Mouse (Mus musculus): Measurements from ENCODE around the gene Tmsb10.
A peak's percentile ranks its signal among the peaks of the same experiment; 100 is the strongest.

Tmsb10 gene

DNA sequence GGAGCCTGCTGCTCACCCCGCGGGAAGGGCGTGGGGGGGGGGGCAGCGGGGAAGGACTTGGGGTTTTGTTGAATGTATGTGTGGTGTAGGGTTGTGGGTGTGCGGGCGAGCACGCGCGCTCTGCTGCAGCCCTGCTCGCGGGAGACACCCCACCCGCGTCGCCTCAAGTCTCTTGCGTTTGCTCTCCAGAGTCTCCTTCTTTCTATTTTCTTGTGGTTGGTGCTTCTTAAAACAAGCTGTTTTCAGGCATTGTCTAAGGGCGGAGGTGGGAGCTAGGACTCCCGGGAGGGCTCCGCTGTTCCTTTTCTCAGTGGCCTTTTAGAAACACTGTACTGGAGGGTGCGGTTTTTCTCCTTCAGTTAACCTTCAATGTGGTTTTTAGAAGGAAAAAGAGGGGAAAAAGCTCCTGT lies at the start of gene Tmsb10:
TSS of gene Tmsb10 (minus strand) at position 87 of the 410 bp plus-strand sequence.
- DNase-seq, result no peak

DNA sequence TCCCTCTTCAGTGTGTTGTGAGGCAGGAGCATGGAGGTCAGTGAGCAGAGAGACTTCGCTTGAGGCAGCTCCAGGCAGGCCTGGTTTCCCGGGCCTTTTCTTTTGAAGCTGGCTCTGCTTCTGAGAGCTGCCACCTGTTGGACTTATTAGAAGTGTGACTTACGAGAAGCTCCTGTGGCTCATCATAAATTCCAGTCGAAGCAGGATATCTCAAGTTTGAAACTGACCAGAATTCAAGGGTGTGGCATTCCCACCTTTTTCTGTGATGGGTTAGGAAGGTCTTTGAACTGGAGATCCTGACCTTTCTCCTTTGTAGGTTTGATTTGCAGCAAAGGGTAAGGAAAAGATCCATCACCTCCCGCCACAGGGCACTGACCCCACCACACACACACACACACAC lies 45.1 kb upstream of the Tmsb10 start:
- no peak for DNase-seq

DNA sequence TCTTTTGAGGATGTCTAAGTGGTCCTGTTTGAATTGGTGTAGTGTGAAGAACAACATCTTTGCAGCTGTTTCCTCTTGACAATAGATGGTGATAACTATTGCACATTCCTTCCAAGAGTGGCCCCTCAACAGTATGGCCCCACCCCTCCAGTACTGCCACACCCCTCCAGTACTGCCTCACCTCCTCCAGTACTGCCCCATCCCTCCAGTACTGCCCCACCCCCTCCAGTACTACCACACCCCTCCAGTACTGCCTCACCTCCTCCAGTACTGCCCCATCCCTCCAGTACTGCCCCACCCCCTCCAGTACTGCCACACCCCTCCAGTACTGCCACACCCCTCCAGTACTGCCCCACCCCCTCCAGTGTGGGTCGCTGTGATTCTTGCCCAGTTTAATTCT lies 43.8 kb upstream of the Tmsb10 start:
- DNase-seq, result no peak

DNA sequence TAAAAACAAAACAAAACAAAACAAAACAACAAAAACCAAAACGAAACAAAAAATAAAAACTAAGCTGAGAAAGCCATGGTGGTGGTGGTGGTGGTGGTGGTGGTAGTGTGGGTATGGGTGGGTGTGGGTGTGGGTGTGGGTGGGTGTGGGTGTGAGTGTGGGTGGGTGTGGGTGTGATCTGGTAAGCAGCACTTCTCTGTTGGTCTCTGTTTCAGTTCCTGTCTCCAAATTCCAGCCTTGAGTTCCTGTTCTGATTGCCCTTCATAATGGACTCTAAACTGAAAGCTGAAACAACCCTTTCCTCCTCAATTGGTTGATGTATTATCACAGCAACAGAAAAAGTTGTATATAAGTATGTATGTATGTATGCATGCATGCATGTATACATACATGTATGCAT lies 40.3 kb upstream of the Tmsb10 start:
- DNase-seq, result no peak

DNA sequence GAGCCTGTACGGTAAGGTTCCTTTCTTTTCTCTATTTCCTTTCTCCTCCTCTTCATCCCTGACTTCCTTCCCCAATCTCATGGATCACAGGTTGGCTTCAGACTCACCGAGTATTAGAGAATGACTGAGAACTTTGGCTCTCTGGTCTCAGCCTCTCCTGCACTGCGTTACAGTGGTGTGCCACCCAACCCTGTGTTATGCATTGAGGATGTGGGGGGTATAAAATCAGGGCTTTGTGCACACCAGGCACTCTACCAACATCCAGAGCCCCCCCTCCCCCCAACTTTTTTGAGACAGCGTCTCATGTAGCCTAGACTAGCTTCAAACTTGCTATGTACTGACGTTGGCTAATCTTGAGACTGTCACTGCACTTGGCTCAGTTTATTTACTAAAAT lies 35.1 kb upstream of the Tmsb10 start:
- DNase-seq, result no peak

DNA sequence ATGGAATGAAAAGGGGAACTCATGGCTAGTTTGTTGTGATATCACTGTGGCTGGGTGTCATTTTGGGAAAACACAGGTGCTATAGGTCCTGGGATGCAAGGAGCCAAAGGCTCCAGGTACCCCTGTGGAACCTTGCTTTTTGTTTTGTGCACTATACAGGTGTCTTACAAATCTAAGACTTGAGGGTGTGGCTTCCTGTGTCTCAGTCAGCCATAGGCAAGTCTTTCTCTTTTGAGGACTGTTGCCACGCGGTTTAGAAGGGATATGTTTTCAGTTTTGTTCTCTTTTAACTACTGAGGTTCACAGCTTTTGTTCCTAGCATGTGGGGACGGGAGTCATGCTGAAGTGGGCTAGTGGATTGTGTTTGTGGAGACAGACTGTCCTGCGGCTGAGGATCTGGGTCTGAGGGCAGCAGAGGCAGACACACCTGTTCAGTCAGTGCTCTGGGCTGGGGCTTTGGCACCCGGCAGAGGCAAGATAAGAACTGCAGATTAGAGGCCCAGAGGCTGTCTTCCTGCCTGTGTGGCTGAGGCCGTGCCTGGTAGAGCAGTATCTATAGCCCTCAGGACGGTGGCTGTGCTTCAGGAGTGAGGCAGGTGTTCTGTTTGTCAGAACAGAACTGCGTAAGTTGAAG lies 34.6 kb upstream of the Tmsb10 start:
- peak; percentile 82 for DNase-seq

DNA sequence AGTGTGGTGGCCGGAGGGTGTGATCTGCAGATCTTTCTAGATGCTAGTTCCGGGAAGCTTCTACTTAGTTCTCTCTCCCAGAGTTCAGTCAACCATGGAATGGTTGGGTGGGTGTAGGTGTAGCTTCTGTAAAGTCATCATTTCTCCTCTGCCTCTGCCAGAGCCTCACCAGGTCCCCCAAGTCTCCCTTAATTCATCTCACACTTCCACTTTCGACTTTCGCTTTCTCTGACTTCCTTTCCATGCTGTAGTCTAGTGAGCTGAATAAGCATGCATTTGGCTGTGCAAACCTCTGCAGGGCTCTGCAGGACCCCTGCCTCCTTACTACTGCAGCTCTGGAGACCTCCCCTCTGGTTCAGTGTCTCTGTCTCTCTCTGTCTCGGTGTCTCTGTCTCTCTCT lies 31.7 kb upstream of the Tmsb10 start:
- no peak for DNase-seq

DNA sequence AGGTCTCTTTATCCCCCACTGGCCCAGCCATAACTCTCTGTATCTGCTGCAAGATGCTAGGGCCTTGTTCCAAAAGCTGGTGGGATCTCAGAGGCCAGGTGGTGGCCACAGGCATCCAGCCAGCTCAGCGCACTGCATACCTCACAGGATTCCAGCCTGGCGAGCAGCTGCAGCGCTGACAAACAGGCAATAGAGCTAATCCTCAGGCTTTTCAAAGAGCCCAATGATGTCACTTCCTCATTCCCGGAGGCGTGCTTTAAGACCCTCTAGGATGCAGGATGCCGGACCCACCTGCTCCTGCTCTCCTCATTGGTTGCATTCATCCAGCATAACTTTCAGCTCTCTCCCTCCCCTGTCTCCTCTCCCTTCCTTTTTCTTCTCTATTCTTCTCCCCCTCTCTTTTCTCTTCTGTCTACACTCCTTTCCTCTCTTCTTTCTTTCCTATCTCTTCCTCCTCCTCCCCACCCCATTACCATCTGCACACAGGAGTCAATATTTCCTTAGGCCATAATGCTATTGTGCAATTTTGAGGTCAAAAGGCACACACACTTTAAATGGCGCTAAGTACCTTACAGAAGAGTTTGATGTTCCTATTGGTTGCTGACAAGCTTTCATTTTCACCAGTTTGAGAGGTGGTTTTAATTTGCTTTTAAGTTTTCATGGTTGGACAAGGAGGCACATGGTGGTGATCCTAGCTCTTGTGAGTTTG lies 30.6 kb upstream of the Tmsb10 start:
- no peak for DNase-seq

DNA sequence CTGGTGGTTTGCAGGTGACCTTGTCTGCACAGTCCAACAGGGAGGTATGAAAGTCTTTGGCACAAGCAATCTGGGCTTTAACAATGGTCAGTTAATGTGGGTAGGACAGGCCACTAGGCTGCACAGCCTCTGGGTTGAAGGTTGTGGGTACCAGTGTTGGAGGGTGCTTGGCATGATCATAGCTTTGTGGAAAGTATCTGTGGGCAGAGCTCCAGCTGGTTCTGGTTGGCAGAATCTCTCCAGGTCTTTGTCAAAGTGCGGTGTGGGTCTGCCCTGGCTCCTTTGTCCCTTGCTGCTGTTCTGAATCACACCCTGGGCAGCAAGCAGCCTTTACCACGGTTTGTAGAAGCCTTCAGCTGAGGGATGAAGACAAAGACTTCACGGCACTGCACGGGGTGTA lies 24.0 kb upstream of the Tmsb10 start:
- no peak for DNase-seq

DNA sequence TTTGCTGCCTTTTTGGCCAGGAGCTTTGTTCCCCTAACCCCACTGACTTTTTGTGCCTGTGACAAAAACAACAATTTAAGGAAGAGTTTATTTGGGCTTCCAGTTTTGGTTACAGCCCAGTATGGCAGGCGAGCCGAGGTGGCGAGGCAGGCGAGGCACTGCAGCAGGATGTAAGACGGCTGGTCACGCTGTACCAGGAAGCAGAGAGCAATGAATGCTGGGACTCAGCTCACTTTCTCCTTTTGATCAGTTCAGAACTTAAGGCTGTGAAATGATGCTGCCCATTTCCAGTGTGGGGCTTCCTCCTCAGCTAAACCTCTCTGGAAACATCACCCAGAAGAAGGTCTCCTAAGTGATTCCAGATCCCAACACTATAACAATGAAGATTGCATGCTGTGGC lies 23.3 kb upstream of the Tmsb10 start:
- peak; percentile 31 for DNase-seq

DNA sequence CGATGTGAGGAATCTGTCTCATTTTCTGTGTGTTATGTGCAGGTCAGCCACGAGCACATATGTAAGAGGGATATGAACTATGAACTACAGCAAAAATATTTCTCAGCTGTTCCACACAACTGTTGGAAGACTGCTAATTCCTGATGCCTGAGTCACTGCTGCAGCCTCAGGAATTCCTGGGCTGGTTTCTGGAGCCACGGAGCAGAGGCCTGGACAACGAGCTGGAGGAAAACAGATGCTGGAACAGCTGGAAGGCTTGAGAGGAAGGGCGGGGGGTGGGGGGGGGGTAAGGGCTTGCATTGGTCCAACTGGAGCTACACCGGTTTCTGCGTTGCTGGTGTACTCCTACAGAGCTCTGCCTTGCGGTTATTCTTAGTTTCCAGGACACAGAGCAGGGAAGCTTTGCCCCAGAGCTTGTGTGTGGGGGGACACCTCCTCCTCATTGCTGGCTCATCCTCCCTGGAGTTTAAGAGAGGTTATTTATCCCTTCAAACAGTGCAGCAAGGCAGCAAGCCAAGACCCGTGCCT lies 22.6 kb upstream of the Tmsb10 start:
- DNase-seq, result no peak

DNA sequence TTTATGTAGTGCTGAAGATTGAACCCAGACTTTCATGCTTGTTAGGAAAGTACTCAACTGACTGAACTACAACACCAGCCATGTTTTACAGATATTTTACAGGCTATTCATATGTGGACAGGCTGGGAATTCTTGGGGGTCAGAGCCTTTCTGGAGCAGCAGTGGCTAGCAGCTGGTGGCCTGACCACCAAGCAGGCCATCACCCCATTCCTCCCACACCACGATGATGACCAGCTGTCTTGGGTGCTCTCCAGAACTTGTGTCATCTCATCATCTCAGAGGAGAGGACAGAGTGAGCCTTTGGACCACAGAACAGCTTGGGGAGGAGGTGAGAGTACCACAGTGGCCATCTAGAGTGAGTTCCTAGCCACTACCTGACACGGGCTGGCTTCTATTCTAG lies 18.3 kb upstream of the Tmsb10 start:
- no peak for DNase-seq

DNA sequence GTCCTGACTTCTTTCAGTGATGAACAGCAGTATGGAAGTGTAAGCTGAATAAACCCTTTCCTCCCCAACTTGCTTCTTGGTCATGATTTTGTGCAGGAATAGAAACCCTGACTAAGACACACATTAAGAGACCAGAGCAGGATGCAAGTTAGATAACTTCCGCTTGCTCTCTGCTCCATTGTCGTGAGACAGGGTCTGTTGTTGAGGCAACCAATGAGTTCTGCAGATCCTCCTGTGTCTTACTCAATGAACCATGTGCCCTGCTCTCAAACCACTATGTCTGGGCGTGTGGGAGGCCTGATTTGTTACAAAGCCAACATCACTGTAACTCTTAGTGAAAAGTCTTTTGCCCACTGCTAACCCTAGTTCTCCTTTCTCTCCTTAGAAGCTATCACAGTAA lies 12.5 kb upstream of the Tmsb10 start:
- no peak for DNase-seq

DNA sequence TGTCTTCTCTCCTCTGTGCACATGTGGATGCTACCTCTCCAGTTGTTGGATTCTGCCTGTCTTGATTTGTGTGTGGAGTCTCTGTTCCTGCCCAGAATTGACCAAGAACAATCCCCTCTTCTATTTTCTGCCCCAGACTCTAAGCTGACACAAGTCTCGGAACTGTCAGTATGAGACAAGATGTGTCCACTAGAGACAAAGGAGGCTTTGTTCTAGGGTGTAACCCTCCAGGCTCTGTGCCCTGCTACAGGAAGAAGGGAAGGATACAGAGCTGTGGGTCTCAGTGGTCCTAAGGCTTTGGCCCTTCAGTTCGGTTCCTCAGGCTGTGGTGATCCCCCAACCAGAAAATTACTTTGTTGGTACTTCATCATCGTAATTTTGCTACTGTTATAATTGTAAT lies 11.2 kb upstream of the Tmsb10 start:
- DNase-seq, result no peak

DNA sequence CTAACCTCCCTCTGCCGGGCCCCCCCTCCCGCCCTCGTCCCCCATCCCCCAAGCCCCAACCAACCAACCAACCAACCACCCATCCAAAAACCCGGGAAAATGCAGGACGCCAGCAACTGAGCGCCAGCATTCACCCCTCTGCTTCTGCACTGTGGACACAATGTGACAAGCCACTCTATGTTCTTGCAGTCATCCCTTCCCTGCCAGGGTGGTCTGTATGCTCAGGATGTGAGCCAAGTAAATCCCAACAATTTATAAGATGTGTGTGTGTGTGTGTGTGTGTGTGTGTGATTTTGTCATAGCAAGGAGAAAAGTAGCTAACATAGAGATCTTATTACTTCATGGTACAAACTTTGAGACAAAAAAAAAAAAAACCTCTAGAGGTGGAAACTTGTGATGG lies 6.7 kb upstream of the Tmsb10 start:
- DNase-seq, result no peak

DNA sequence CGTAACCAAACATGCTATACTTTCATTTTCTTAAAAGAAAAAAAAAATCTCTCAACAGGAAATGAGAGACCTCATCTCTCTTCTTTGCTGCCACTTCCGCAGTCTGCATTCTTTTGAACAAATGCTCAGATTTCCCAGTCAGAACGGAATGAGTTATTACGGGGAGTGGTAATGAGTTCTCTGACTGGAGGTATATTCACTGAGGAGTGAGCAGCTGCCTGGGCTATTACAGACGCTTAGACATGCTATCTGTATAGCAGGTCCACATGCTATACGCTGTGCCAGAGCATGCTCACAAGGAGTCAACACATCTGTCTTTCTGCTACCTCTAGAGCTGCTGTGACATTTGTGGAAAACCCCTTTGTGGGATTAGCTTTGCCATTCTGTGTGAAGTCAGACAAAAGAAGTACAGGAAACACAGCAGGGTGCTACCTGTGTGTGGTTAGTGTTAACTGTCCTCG lies 3.8 kb upstream of the Tmsb10 start:
- DNase-seq, result peak; percentile 56

DNA sequence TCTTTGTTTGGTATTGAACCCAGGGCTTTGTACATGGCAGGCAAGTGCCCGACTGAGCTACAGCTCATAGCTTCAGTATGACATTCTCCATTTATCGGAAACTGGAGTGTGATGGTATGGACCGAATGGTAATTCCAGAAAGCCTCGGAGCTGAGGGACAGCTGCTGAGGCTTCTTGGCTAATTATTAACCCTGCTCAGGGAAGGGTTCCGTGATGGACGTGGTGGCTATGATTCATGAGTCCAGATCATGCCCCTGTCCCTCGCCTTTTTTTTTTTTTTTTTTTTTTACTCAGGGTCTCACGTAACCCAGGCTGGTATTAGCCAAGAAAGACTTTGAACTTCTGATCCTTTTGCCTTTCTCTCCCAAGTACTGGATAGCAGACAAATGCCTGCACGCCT lies 3.1 kb upstream of the Tmsb10 start:
- no peak for DNase-seq

DNA sequence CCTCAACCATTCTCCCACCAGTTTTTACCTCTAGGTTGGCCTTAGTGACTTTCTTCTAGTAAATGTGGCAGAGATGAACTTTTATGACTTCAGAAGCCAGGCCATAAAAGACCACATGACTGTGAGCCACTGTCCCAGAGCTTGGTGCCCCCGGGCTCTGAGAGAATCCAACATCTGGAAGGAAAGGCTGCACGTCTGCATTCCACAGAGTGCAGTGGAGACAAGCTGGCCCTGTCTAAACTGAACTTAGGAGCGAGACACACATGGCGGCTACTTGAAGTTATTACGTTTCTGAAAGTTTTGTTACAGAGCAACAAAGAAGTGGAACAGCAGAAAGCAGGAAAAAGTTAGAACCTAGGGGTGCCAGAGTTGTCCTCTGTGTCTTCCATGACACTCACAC lies 2.1 kb upstream of the Tmsb10 start:
- DNase-seq, result no peak

DNA sequence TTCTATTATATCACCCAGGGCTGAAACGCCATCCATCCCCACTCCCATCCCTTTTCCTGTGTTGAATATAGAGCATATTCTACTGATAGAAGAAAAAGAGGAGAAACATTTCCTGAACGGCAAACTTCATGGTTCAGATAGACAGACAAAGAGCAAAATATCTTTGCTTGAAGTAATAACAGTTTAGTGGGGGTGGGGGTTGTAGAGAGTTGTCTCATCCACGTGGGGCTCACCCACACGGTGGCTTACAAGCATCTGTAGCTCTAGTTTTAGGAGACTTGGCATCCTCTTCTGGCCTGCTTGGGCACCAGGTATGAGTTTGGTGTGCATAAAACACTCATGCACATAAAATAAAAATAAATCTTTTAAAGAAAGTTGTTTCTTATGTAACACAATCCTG lies 627 bp upstream of the Tmsb10 start:
- DNase-seq, result no peak

DNA sequence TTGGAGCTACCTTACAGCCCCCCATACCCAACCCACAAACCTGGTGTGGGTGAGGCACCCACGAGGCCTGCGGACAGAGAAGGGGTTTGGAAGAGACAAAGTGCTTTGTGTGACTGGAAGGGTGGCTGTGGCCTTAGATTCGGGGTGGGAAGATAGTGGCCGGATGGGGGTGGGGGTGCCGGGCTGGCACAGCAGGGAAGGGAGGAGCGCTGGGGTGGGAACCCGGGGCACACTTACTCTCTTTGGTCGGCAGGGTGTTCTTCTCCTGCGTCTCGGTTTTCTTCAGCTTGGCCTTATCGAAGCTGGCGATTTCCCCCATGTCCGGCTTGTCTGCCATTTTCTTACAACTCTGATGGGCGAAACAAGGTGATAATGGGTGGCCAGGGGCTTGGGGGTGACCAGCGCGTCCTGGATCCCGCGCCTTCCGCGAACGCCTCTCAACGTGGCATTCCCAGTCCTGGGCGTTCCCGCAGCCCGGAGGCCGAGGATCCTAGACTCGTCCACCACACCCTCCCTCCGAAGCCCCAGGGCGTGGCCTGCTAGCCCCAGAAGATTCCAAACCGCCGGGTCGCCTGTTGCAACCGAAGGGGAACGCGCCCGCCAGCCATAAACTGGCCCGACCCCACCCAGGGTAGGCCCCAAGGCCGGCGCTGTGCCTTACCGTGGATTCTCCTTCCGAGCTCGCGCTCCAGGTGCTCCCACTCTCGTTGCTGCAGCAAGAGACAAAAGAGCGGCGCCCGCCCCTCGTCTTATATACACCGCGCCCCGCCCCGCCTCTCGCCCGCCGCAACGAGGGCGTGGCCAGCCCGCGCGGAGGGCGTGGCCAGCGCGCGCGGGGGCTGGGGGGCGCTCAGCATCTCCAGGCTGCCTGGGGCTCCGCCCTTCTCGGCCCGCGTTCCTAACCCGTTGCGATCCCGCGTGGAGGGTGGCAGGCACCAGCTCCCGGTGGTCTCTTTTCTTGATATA lies 589 bp downstream of the Tmsb10 start:
- DNase-seq, result peak; percentile 94

DNA sequence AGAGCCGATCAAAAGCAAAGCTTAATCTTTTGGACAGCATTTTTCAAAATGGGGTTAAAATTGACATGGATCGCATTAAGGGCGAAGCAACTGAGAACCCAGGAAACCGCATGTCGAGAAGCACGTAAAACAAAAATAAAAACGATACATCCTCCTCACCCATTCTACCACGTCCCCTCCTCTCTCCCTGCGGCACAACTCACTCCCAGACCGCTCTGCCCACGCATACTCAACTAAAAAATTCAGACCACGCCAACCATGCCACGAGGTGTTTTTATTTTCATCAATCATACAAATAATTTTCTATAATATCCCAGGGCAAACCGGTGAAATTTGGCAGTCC lies 1.5 kb downstream of the Tmsb10 start:
- DNase-seq, result peak; percentile 20

DNA sequence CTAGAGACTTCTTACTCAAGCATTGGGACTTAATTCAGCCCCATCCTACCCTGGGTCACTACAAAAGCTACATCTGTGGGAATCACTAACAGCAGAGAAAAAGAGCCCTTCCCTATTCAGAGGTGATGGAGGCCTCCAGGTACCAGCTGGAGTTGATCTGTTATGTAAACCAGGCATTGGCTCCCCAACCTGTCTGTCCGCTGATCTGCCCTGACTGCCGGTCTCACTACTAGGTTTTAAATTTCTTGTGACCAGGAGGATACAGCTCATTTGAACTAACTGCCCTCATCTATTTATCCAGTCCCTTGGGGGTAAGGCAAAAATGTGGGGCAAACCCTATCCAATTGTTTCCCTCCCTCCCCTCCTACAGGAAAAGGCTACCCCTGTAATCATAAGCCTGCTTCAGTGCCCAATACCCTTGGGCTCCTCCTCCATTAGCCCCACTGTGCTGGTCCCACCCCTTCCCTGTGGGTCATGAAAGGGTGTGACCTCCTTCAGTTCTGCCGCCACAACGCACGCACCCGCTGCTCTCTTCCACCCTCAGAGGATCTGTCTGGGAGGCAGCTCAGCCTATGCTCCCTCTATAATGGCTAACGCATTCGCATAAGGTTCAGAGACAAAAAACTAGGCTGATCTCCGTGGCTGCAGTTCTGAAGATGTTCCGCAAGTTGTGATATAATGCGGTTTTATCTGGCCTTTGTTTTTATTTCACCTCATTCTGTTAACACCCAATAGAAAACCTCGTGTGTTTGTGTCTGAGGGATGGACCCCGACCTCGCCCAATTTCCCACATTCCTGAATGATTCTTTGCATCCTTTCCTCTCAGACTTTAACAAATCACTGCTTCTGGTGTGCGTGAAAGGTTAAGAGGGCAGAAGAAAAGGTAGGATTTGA lies 2.1 kb downstream of the Tmsb10 start:
- peak; percentile 55 for DNase-seq

All from thymus, postnatal 25 days (tissue).